Mouse (Mus musculus) limb, embryonic 14.5 days (tissue): Measurements from ENCODE around the gene Spg7. TPM values are rescaled to one million over a fixed set of nuclear protein-coding genes. Genes with fewer than 3 reads are reported as not detected.
"Not testable (repeated sequence)": the region's sequence is repeated elsewhere in the genome, so short reads cannot be mapped to it uniquely, and the experiment has no call there.

Experiments
- ATAC-seq: fragments of 200-750 bp; cut with Nextera tagmentation; 2 replicates; pipeline ENCODE4 v1.8.0; 2017; ENCODE audit warnings: low read depth, moderate number of reproducible peaks, moderate TSS enrichment; ENCODE audit not compliant: low FRiP score
- DNase-seq: peaks from one replicate; pipeline ENCODE4 v3.0.0-alpha.2; 2015; ENCODE audit warnings: low spot score
- H3K27ac ChIP-seq: fragments of 300-500 bp; sonication (generic); replicated peaks from 2 replicates; pipeline ENCODE4 v1.5.1; 2014; ENCODE audit warnings: low read depth, mild to moderate bottlenecking, low read length, moderate library complexity, mixed read lengths
- H3K27me3 ChIP-seq: fragments of 300-500 bp; sonication (generic); 2 replicates; pipeline ENCODE4 v1.6.1; 2014; ENCODE audit warnings: low read length, mixed read lengths; ENCODE audit not compliant: control insufficient read depth, insufficient read depth
- H3K36me3 ChIP-seq: fragments of 300-500 bp; sonication (generic); 2 replicates; pipeline ENCODE4 v1.6.1; 2014; ENCODE audit warnings: mild to moderate bottlenecking, low read length, moderate library complexity, mixed read lengths; ENCODE audit not compliant: control insufficient read depth, insufficient read depth
- H3K4me1 ChIP-seq: fragments of 300-500 bp; sonication (generic); 2 replicates; pipeline ENCODE4 v1.6.1; 2014; ENCODE audit warnings: antibody characterized with exemption, low read length, mixed read lengths; ENCODE audit not compliant: control insufficient read depth, insufficient read depth
- H3K4me2 ChIP-seq: fragments of 300-500 bp; sonication (generic); replicated peaks from 2 replicates; pipeline ENCODE4 v1.6.1; 2014; ENCODE audit warnings: low read depth, mild to moderate bottlenecking, low read length, moderate library complexity; ENCODE audit not compliant: severe bottlenecking
- H3K4me3 ChIP-seq: fragments of 300-500 bp; sonication (generic); replicated peaks from 2 replicates; pipeline ENCODE4 v1.5.1; 2014; ENCODE audit warnings: low read length
- H3K9ac ChIP-seq: fragments of 300-500 bp; sonication (generic); 2 replicates; pipeline ENCODE4 v1.6.1; 2014; ENCODE audit warnings: mild to moderate bottlenecking, low read depth, low read length, moderate library complexity; ENCODE audit not compliant: severe bottlenecking
- H3K9me3 ChIP-seq: fragments of 300-500 bp; sonication (generic); 2 replicates; pipeline ENCODE4 v1.6.1; 2016; ENCODE audit warnings: low read length; ENCODE audit not compliant: control insufficient read depth
- POLR2A ChIP-seq: fragments of 200-500 bp; IDR thresholded peaks from 2 replicates; pipeline ENCODE4 v1.8.0; 2012; ENCODE audit warnings: inconsistent platforms, mild to moderate bottlenecking, moderate library complexity, borderline replicate concordance; ENCODE audit not compliant: insufficient read depth, insufficient read length; ENCODE audit errors: extremely low read depth
- WGBS: fragments of 180-500 bp; shearing (Covaris S2); extraction: QIAGEN DNeasy Blood & Tissue Kit; methylation state at CpG from one replicate; pipeline ENCODE4 v1.1.7; 2014; 5-methylcytosine and 5-hydroxymethylcytosine counted together
- polyA plus RNA-seq, 2 experiments: library from polyadenylated mRNA; depleted of rRNA in 1 of 2; stranded (reverse) in 1 of 2; unstranded in 1 of 2; fragments of >200 nt; fragmentation: Nextera tagmentation in 1 of 2; extraction: Ambion mirVana in 1 of 2; gene quantifications; 2 replicates each; pipeline versions ENCODE4 v1.2.1 to v1.2.3; 2012 to 2014

Spg7 gene
- polyA plus RNA-seq, 2 experiments: 34.8 to 90.0 TPM

GRCm38 (mm10) chr8:123101244-123101643 lies 38.5 kb downstream of the Spg7 start:
- DNase-seq: no peak
- Histone ChIP-seq H3K4me1 (peaks cover 12% of the 10 kb centered on the region; the same call in 1 of the 2 replicates), H3K4me3 (peak overlapping the region; percentile 79; the same call in 1 of the 2 replicates), H3K36me3 (peaks cover 46% of the 10 kb centered on the region), H3K4me2 (peak overlapping the region; percentile 75; the same call in 1 of the 2 replicates), H3K9ac (peak overlapping the region; percentile 93; the same call in 1 of the 2 replicates), H3K9me3 (no peaks in the 10 kb centered on the region), H3K27ac (no peak overlapping the region), H3K27me3 (no peaks in the 10 kb centered on the region)
- WGBS: 69% methylated on average over 4 of the region's 4 CpGs
- no peak for ATAC-seq
- no peak for TF ChIP-seq POLR2A

- peaks cover 12% of the 10 kb centered on the region; the same call in 1 of the 2 replicates for H3K4me1 ChIP-seq
- DNase-seq (peak; percentile 98), ATAC-seq (peak; percentile 94)
- peak within 1 kb of the TSS; percentile 92 for H3K27ac ChIP-seq
- H3K27me3 ChIP-seq: no peaks in the 10 kb centered on the region
- TF ChIP-seq POLR2A: peak; percentile 95
- H3K4me2 ChIP-seq: peak within 1 kb of the TSS; percentile 93
- H3K36me3 ChIP-seq: peaks cover 46% of the 10 kb centered on the region
- H3K9me3 ChIP-seq: no peaks in the 10 kb centered on the region
- WGBS: 2% methylated on average over 43 of the region's 56 CpGs
- H3K9ac ChIP-seq: peak within 1 kb of the TSS; percentile 93
- peak within 1 kb of the TSS; percentile 79 for H3K4me3 ChIP-seq
These were observed 39.3 kb downstream of the Spg7 start, which contains the start of gene Rpl13 for GRCm38 (mm10) chr8:123101735-123102685. Gene Rpl13, plus strand, starts transcription at chr8:123102350.

GRCm38 (mm10) chr8:123102855-123103254 lies 40.1 kb downstream of the Spg7 start:
- Histone ChIP-seq H3K4me2 (peak overlapping the region; percentile 93), H3K4me1 (peaks cover 12% of the 10 kb centered on the region; the same call in 1 of the 2 replicates), H3K4me3 (peak overlapping the region; percentile 79), H3K9ac (peak overlapping the region; percentile 93), H3K27ac (peak overlapping the region; percentile 92), H3K36me3 (peaks cover 38% of the 10 kb centered on the region)
- not testable (repeated sequence) for ATAC-seq, H3K9me3 ChIP-seq, DNase-seq, H3K27me3 ChIP-seq
- under 1% methylated on average over 14 of the region's 26 CpGs for WGBS

- Histone ChIP-seq H3K4me1 (peaks cover 12% of the 10 kb centered on the region; the same call in 1 of the 2 replicates), H3K4me2 (peak overlapping the region; percentile 93), H3K9ac (peak overlapping the region; percentile 93), H3K9me3 (no peaks in the 10 kb centered on the region), H3K27me3 (no peaks in the 10 kb centered on the region), H3K36me3 (peaks cover 34% of the 10 kb centered on the region), H3K4me3 (peak overlapping the region; percentile 79), H3K27ac (peak overlapping the region; percentile 92)
- no peak for TF ChIP-seq POLR2A
- DNase-seq (no peak), ATAC-seq (no peak)
- WGBS: 22% methylated on average over 14 of the region's 15 CpGs
These were observed 40.5 kb downstream of the Spg7 start for GRCm38 (mm10) chr8:123103285-123103684.

- Histone ChIP-seq H3K4me3 (peak overlapping the region; percentile 79; the same call in 1 of the 2 replicates), H3K27me3 (no peaks in the 10 kb centered on the region), H3K9ac (peak overlapping the region; percentile 93; the same call in 1 of the 2 replicates), H3K9me3 (no peaks in the 10 kb centered on the region), H3K36me3 (peaks cover 31% of the 10 kb centered on the region), H3K4me2 (peak overlapping the region; percentile 93), H3K27ac (0 out of 2 replicates have a peak overlapping the region, but pooled peaks have one; percentile 20), H3K4me1 (peaks cover 12% of the 10 kb centered on the region; the same call in 1 of the 2 replicates)
- ATAC-seq (no peak), DNase-seq (peak; percentile 42)
- 82% methylated on average over 6 of the region's 6 CpGs for WGBS
- TF ChIP-seq POLR2A: no peak
These were observed 41.5 kb downstream of the Spg7 start for GRCm38 (mm10) chr8:123104046-123104767.
